Mouse (Mus musculus) G1E (cell line): ENCODE results near the gene Klk5.

Experiments used
- CTCF ChIP-seq: IDR thresholded peaks from 2 replicates; pipeline ENCODE4 v1.5.1; 2012; ENCODE audit warnings: low read depth, low read length, inconsistent platforms, mixed read lengths
- GATA1 ChIP-seq: IDR thresholded peaks from 2 replicates; pipeline ENCODE4 v1.6.1; 2012; ENCODE audit warnings: borderline replicate concordance, low read length, inconsistent platforms, mixed read lengths
- POLR2AphosphoS5 ChIP-seq: IDR thresholded peaks from 2 replicates; pipeline ENCODE4 v1.6.1; 2012; ENCODE audit warnings: low read depth, low read length, inconsistent platforms; ENCODE audit not compliant: insufficient replicate concordance

DNA sequence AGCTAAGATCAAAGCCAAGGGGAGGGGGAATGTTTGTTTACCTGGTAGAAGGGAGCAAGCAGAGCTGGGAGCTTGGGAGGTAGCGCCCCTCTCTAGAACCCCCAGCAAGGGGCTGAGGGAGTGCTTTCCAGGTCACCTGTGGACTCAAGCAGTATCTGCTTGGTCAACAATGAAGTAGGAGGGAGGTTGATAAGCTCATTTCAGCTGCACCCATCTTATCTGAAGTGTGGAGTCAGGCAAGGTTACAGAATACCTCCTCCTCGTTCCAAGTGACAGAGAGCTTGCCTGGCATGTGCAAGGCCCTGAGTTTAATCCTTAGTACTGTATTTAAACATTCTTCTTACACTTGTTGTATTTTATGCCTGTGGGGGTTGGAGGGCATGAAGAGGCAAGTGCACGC lies 13.9 kb downstream of the Klk5 start:
- no peak for TF ChIP-seq GATA1
- no peak for TF ChIP-seq CTCF
- no peak for TF ChIP-seq POLR2AphosphoS5
